Mouse (Mus musculus): ENCODE measurements around the gene Ptpn7. TPM values are rescaled to one million over a fixed set of nuclear protein-coding genes. Genes with fewer than 3 reads are reported as not detected.

The Ptpn7 gene
- polyA plus RNA-seq, 1 experiment = 5.4 TPM

- TF ChIP-seq CTCF (IDR thresholded peaks at IDR 0.05; ENCODE audit: extremely low read depth, insufficient read length, insufficient replicate concordance, low read depth, low read length) (no peak), POLR2A (IDR thresholded peaks at IDR 0.05; ENCODE audit: low read depth, low read length) (no peak)
- no peak within 1 kb of the TSS; the same call in 1 of the 2 replicates for H3K27ac ChIP-seq (ENCODE audit: insufficient read depth, low read depth, low read length)
- no peaks in the 10 kb centered on the region for H3K27me3 ChIP-seq (ENCODE audit: control insufficient read depth, insufficient read depth, low read length)
- peaks cover 23% of the 10 kb centered on the region for H3K4me1 ChIP-seq (ENCODE audit: control insufficient read depth, insufficient read depth, insufficient read length, low read length)
- 76% methylated on average over 11 of the region's 11 CpGs for WGBS
- no peak within 1 kb of the TSS for H3K4me3 ChIP-seq (ENCODE audit: low read depth, low read length)
- H3K36me3 ChIP-seq (ENCODE audit: control insufficient read depth, insufficient read depth, low read length) = no peaks in the 10 kb centered on the region
Observed at GRCm38 (mm10) chr1:135167435-135167834, 34.9 kb downstream of the Ptpn7 start, which contains the start of gene Gpr37l1. Gene Gpr37l1, minus strand, starts transcription at chr1:135167681.

- Histone ChIP-seq H3K4me3 (ENCODE audit: low read depth, low read length) (no peak overlapping the region), H3K4me1 (ENCODE audit: control insufficient read depth, insufficient read depth, insufficient read length, low read length) (peaks cover 23% of the 10 kb centered on the region), H3K27ac (ENCODE audit: insufficient read depth, low read depth, low read length) (no peak overlapping the region; the same call in 1 of the 2 replicates), H3K27me3 (ENCODE audit: control insufficient read depth, insufficient read depth, low read length) (no peaks in the 10 kb centered on the region), H3K36me3 (ENCODE audit: control insufficient read depth, insufficient read depth, low read length) (no peaks in the 10 kb centered on the region)
- TF ChIP-seq POLR2A (IDR thresholded peaks at IDR 0.05; ENCODE audit: low read depth, low read length) (no peak), CTCF (IDR thresholded peaks at IDR 0.05; ENCODE audit: extremely low read depth, insufficient read length, insufficient replicate concordance, low read depth, low read length) (no peak)
- 73% methylated on average over 10 of the region's 10 CpGs for WGBS
Observed at GRCm38 (mm10) chr1:135168453-135169200, 36.1 kb downstream of the Ptpn7 start.

- Histone ChIP-seq H3K4me1 (ENCODE audit: control insufficient read depth, insufficient read depth, insufficient read length, low read length) (peaks cover 23% of the 10 kb centered on the region), H3K4me3 (ENCODE audit: low read depth, low read length) (no peak overlapping the region), H3K36me3 (ENCODE audit: control insufficient read depth, insufficient read depth, low read length) (no peaks in the 10 kb centered on the region), H3K27me3 (ENCODE audit: control insufficient read depth, insufficient read depth, low read length) (no peaks in the 10 kb centered on the region), H3K27ac (ENCODE audit: insufficient read depth, low read depth, low read length) (no peak overlapping the region)
- 29% methylated on average over 12 of the region's 12 CpGs for WGBS
- TF ChIP-seq POLR2A (IDR thresholded peaks at IDR 0.05; ENCODE audit: low read depth, low read length) (no peak), CTCF (IDR thresholded peaks at IDR 0.05; ENCODE audit: extremely low read depth, insufficient read length, insufficient replicate concordance, low read depth, low read length) (no peak)
Observed at GRCm38 (mm10) chr1:135169556-135170224, 37.2 kb downstream of the Ptpn7 start.

DNA sequence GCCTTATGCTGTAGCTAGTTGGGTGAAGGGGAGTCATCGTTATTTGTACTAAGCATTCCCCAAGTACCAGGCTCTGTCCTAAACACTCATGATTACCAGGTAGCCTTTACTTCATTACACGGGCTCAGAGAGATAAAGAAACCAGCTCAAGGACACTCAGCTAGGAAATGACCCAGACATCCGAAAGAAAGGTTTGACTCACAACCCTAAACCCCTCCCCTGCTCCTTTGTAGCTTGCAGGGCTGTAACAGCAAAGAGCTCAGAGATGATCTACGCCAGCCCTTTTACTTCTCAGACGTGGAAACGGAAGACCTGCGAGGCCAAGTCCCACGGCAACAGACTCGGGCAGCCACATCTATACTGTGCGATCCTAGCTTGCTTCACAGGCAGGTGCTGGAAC is 37.8 kb downstream of the Ptpn7 start:
- Histone ChIP-seq H3K27me3 (ENCODE audit: control insufficient read depth, insufficient read depth, low read length) (no peaks in the 10 kb centered on the region), H3K36me3 (ENCODE audit: control insufficient read depth, insufficient read depth, low read length) (no peaks in the 10 kb centered on the region), H3K27ac (ENCODE audit: insufficient read depth, low read depth, low read length) (no peak overlapping the region), H3K4me1 (ENCODE audit: control insufficient read depth, insufficient read depth, insufficient read length, low read length) (peaks cover 26% of the 10 kb centered on the region), H3K4me3 (ENCODE audit: low read depth, low read length) (no peak overlapping the region)
- 51% methylated on average over 10 of the region's 10 CpGs for WGBS
- TF ChIP-seq CTCF (IDR thresholded peaks at IDR 0.05; ENCODE audit: extremely low read depth, insufficient read length, insufficient replicate concordance, low read depth, low read length) (no peak), POLR2A (IDR thresholded peaks at IDR 0.05; ENCODE audit: low read depth, low read length) (no peak)

DNA sequence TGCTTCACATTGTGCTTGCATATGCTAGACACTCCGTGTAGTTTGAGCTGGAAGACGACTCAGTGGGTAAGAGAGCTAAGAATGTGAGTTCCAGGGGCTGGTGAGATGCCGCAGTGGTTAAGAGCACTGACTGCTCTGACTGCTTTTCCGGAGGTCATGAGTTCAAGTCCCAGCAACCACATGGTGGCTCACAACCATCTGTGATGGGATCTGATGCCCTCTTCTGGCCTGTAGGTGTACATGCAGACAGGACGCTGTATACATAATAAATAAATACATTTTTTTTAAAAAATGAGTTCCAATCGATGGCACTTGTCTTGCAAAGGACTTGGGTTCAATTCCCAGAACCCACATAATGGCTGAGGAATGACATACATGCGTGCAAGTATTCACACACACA is 38.7 kb downstream of the Ptpn7 start:
- TF ChIP-seq CTCF (IDR thresholded peaks at IDR 0.05; ENCODE audit: extremely low read depth, insufficient read length, insufficient replicate concordance, low read depth, low read length) = no peak
- no peak for TF ChIP-seq POLR2A (IDR thresholded peaks at IDR 0.05; ENCODE audit: low read depth, low read length)
- H3K27ac ChIP-seq (ENCODE audit: insufficient read depth, low read depth, low read length) = no peak overlapping the region
- H3K4me3 ChIP-seq (ENCODE audit: low read depth, low read length) = no peak overlapping the region
- 81% methylated on average over 7 of the region's 7 CpGs for WGBS
- H3K4me1 ChIP-seq (ENCODE audit: control insufficient read depth, insufficient read depth, insufficient read length, low read length) = peaks cover 31% of the 10 kb centered on the region
- H3K27me3 ChIP-seq (ENCODE audit: control insufficient read depth, insufficient read depth, low read length) = no peaks in the 10 kb centered on the region
- H3K36me3 ChIP-seq (ENCODE audit: control insufficient read depth, insufficient read depth, low read length) = no peaks in the 10 kb centered on the region

DNA sequence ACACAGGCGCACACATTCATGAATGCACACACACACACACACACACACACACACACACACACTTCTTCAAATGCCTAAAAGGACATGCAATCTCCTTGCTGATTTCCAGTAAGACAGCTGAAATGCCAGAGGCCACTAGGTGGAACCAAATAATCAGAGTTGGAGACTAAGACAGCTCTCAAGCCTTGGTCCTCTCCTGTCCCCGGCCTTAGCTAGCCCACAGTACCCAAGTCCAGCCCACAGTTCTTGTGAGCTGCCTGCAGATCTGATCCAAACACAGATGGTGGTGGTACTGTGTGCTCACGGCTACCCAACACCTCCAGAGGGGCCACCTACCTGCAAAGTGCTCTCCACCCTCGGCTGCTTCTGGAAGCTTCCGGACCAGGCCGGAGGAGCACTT is 39.5 kb downstream of the Ptpn7 start:
- H3K4me1 ChIP-seq (ENCODE audit: control insufficient read depth, insufficient read depth, insufficient read length, low read length) = peaks cover 31% of the 10 kb centered on the region

GRCm38 (mm10) chr1:135173311-135173710 is 40.8 kb downstream of the Ptpn7 start:
- TF ChIP-seq CTCF (IDR thresholded peaks at IDR 0.05; ENCODE audit: extremely low read depth, insufficient read length, insufficient replicate concordance, low read depth, low read length) (no peak), POLR2A (IDR thresholded peaks at IDR 0.05; ENCODE audit: low read depth, low read length) (no peak)
- Histone ChIP-seq H3K4me3 (ENCODE audit: low read depth, low read length) (no peak overlapping the region), H3K27ac (ENCODE audit: insufficient read depth, low read depth, low read length) (no peak overlapping the region), H3K36me3 (ENCODE audit: control insufficient read depth, insufficient read depth, low read length) (no peaks in the 10 kb centered on the region), H3K4me1 (ENCODE audit: control insufficient read depth, insufficient read depth, insufficient read length, low read length) (peaks cover 40% of the 10 kb centered on the region), H3K27me3 (ENCODE audit: control insufficient read depth, insufficient read depth, low read length) (no peaks in the 10 kb centered on the region)
- WGBS = 66% methylated on average over 6 of the region's 6 CpGs

More for the DNA sequence above, 39.5 kb downstream of the Ptpn7 start:
- H3K36me3 ChIP-seq (ENCODE audit: control insufficient read depth, insufficient read depth, low read length) = no peaks in the 10 kb centered on the region
- TF ChIP-seq POLR2A (IDR thresholded peaks at IDR 0.05; ENCODE audit: low read depth, low read length) = no peak
- TF ChIP-seq CTCF (IDR thresholded peaks at IDR 0.05; ENCODE audit: extremely low read depth, insufficient read length, insufficient replicate concordance, low read depth, low read length) = peak; percentile 58; the same call in 1 of the 2 replicates
- H3K27ac ChIP-seq (ENCODE audit: insufficient read depth, low read depth, low read length) = no peak overlapping the region
- no peak overlapping the region for H3K4me3 ChIP-seq (ENCODE audit: low read depth, low read length)
- 38% methylated on average over 6 of the region's 6 CpGs for WGBS
- no peaks in the 10 kb centered on the region for H3K27me3 ChIP-seq (ENCODE audit: control insufficient read depth, insufficient read depth, low read length)

All from small intestine, adult 2 months (tissue).